ENCODE assay signal across 23 mouse cellular contexts in the genomic region with DNA sequence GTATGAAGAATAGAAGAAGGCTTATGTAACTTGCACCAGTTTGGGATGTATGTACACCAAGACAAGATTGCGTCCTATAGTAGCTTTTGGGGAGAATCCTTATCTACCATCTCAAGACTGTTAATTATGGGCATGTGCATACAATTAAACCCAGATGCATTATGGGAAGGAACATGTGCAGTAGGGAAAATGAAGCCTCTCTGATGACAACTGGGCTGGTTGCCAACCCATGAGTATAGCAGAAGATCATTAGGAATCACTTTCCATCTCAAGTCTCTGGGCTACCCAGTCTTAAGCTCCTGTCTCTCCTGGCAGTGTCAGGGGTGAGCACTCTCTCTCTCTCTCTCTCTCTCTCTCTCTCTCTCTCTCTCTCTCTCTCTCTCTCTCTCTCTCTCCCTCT.
"Had no signal": no experiment of that assay in that cellular context is flagged by ENCODE, and none has a peak within 500 bp of the region (broad histone marks: within the 10 kb centered on the region; RNA-seq: fewer than 3 reads in every experiment).

No protein-coding gene starts in this region.

- H3K4me3 ChIP-seq: kidney, embryonic 15.5 days; left cerebral cortex, adult 2 months; limb, embryonic 12.5 days; liver, embryonic 12.5 days; liver, embryonic 15.5 days; midbrain, embryonic 12.5 days; midbrain, embryonic 15.5 days; neural tube, embryonic 12.5 days; neural tube, embryonic 15.5 days had no signal

- H3K27ac ChIP-seq: kidney, embryonic 15.5 days; left cerebral cortex, adult 2 months; limb, embryonic 12.5 days; liver, embryonic 12.5 days; liver, embryonic 15.5 days; macrophage; midbrain, embryonic 12.5 days; midbrain, embryonic 15.5 days; neural tube, embryonic 12.5 days; neural tube, embryonic 15.5 days; stomach, postnatal 0 days had no signal

- H3K27me3 ChIP-seq: kidney, embryonic 15.5 days; limb, embryonic 12.5 days; liver, embryonic 15.5 days; midbrain, embryonic 12.5 days; midbrain, embryonic 15.5 days; neural tube, embryonic 12.5 days; neural tube, embryonic 15.5 days had no signal

- H3K9me3 ChIP-seq: kidney, embryonic 15.5 days; liver, embryonic 12.5 days; liver, embryonic 15.5 days; midbrain, embryonic 12.5 days; midbrain, embryonic 15.5 days; neural tube, embryonic 12.5 days; neural tube, embryonic 15.5 days had no signal

- H3K9ac ChIP-seq: kidney, embryonic 15.5 days; limb, embryonic 12.5 days; liver, embryonic 12.5 days; liver, embryonic 15.5 days; midbrain, embryonic 12.5 days; midbrain, embryonic 15.5 days; neural tube, embryonic 12.5 days; neural tube, embryonic 15.5 days had no signal

- H3K36me3 ChIP-seq: kidney, embryonic 15.5 days; limb, embryonic 12.5 days; liver, embryonic 12.5 days; liver, embryonic 15.5 days; midbrain, embryonic 12.5 days; midbrain, embryonic 15.5 days; neural tube, embryonic 12.5 days; neural tube, embryonic 15.5 days had no signal

- H3K4me2 ChIP-seq: kidney, embryonic 15.5 days; limb, embryonic 12.5 days; liver, embryonic 12.5 days; liver, embryonic 15.5 days; midbrain, embryonic 12.5 days; midbrain, embryonic 15.5 days; neural tube, embryonic 12.5 days; neural tube, embryonic 15.5 days had no signal

- ATAC-seq: liver, embryonic 12.5 days; midbrain, embryonic 15.5 days had no signal

- DNase-seq: kidney, adult 8-10 months; kidney, postnatal 10 days; kidney, postnatal 36 days; layer of hippocampus, postnatal 36 days; liver; lung, adult 18-20 months; lung, postnatal 14 days; right cerebral cortex, adult 18-20 months; right cerebral cortex, postnatal 14 days; right cerebral cortex, postnatal 4 days; thymus, adult 18-20 months; thymus, postnatal 36 days had no signal

- H3K4me1 ChIP-seq: limb, embryonic 12.5 days; liver, embryonic 12.5 days; liver, embryonic 15.5 days; midbrain, embryonic 12.5 days; midbrain, embryonic 15.5 days; neural tube, embryonic 12.5 days had no signal
